Mouse (Mus musculus) hindbrain, embryonic 11.5 days (tissue): ENCODE data around the gene Ggn. TPM values are rescaled to one million over a fixed set of nuclear protein-coding genes. Genes with fewer than 3 reads are reported as not detected.

Experiments
- ATAC-seq: fragments of 200-750 bp; cut with Nextera tagmentation; 2 replicates; pipeline ENCODE4 v1.8.0; 2017; ENCODE audit warnings: mild to moderate bottlenecking, moderate TSS enrichment, moderate library complexity; ENCODE audit not compliant: low FRiP score
- DNase-seq: peaks from one replicate; pipeline ENCODE4 v3.0.0-alpha.2; 2015; ENCODE audit warnings: low spot score
- H3K27ac ChIP-seq: fragments of 300-500 bp; sonication (generic); 2 replicates; pipeline ENCODE4 v1.5.1; 2014; ENCODE audit warnings: mild to moderate bottlenecking, low read depth, low read length
- H3K27me3 ChIP-seq: fragments of 300-500 bp; sonication (generic); 2 replicates; pipeline ENCODE4 v1.6.1; 2014; ENCODE audit warnings: mild to moderate bottlenecking, low read length, moderate library complexity, mixed read lengths; ENCODE audit not compliant: control insufficient read depth, insufficient read depth
- H3K36me3 ChIP-seq: fragments of 300-500 bp; sonication (generic); 2 replicates; pipeline ENCODE4 v1.6.1; 2014; ENCODE audit warnings: mild to moderate bottlenecking, low read length, moderate library complexity, mixed read lengths; ENCODE audit not compliant: control insufficient read depth, insufficient read depth
- H3K4me1 ChIP-seq: fragments of 300-500 bp; sonication (generic); replicated peaks from 2 replicates; pipeline ENCODE4 v1.6.1; 2014; ENCODE audit warnings: low read length, mixed read lengths; ENCODE audit not compliant: control insufficient read depth, insufficient read depth
- H3K4me2 ChIP-seq: fragments of 300-500 bp; sonication (generic); replicated peaks from 2 replicates; pipeline ENCODE4 v1.6.1; 2014; ENCODE audit warnings: mild to moderate bottlenecking, low read depth, low read length
- H3K4me3 ChIP-seq: fragments of 300-500 bp; sonication (generic); 2 replicates; pipeline ENCODE4 v1.5.1; 2014; ENCODE audit warnings: low read depth, low read length
- H3K9ac ChIP-seq: fragments of 300-500 bp; sonication (generic); 2 replicates; pipeline ENCODE4 v1.6.1; 2014; ENCODE audit warnings: low read depth, low read length
- H3K9me3 ChIP-seq: fragments of 300-500 bp; sonication (generic); 2 replicates; pipeline ENCODE4 v1.6.1; 2016; ENCODE audit warnings: low read length; ENCODE audit not compliant: control insufficient read depth
- WGBS: fragments of 180-500 bp; shearing (Covaris S2); extraction: QIAGEN DNeasy Blood & Tissue Kit; methylation state at CpG from one replicate; pipeline ENCODE4 v1.1.7; 2014; 5-methylcytosine and 5-hydroxymethylcytosine counted together
- polyA plus RNA-seq: library from polyadenylated mRNA; unstranded; fragments of >200 nt; fragmentation: Nextera tagmentation; extraction: Ambion mirVana; gene quantifications from 2 replicates; pipeline ENCODE4 v1.2.1, GENCODE M21; 2014

Ggn gene
- polyA plus RNA-seq, 1 experiment from 2014 or later = 0.69 TPM

GRCm38 (mm10) chr7:29213675-29214082 lies 43.7 kb downstream of the Ggn start, which contains the start of gene Catsperg1:
Gene Catsperg1 (minus strand): TSS chr7:29214035.
- under 1% methylated on average over 20 of the region's 20 CpGs for WGBS
- Histone ChIP-seq H3K4me1 (no peaks in the 10 kb centered on the region; the same call in 1 of the 2 replicates), H3K4me2 (peak within 1 kb of the TSS; percentile 23; the same call in 1 of the 2 replicates), H3K4me3 (peak within 1 kb of the TSS; percentile 16; the same call in 1 of the 2 replicates), H3K27ac (no peak within 1 kb of the TSS), H3K36me3 (no peaks in the 10 kb centered on the region), H3K9ac (no peak within 1 kb of the TSS), H3K27me3 (peaks cover 13% of the 10 kb centered on the region), H3K9me3 (no peaks in the 10 kb centered on the region)
- DNase-seq (peak; percentile 80), ATAC-seq (peak; percentile 82)

DNA sequence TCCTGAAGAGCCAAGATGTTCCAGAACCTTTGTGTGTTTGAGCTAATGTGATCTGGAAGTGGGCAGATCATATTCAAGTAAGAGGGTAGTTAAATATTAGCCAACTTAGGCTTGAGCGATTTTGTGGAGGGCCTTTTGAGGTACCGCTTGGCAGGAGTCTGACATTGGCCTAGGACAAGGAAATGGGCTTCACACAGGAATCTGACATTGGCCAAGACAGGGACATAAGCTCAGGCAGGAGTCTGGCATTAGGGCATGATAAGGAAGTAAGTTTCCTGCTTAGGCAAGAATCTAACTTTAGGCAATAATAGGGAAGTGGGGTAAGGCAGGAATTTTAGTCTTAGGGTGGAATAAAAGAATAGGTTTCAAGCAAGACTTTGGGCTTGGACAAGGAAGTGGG lies 44.2 kb downstream of the Ggn start:
- peaks cover 13% of the 10 kb centered on the region for H3K27me3 ChIP-seq
- no peak overlapping the region for H3K4me2 ChIP-seq
- ATAC-seq (no peak), DNase-seq (no peak)
- H3K9me3 ChIP-seq = no peaks in the 10 kb centered on the region
- H3K4me3 ChIP-seq = no peak overlapping the region; the same call in 1 of the 2 replicates
- no peak overlapping the region for H3K27ac ChIP-seq
- H3K4me1 ChIP-seq = no peaks in the 10 kb centered on the region; the same call in 1 of the 2 replicates
- H3K36me3 ChIP-seq = no peaks in the 10 kb centered on the region
- 71% methylated on average over 2 of the region's 2 CpGs for WGBS
- no peak overlapping the region for H3K9ac ChIP-seq

GRCm38 (mm10) chr7:29214846-29215245 lies 44.8 kb downstream of the Ggn start:
- H3K4me1 ChIP-seq = no peaks in the 10 kb centered on the region; the same call in 1 of the 2 replicates
- DNase-seq (peak; percentile 10), ATAC-seq (no peak)
- H3K36me3 ChIP-seq = no peaks in the 10 kb centered on the region
- H3K4me3 ChIP-seq = no peak overlapping the region
- H3K27me3 ChIP-seq = peaks cover 13% of the 10 kb centered on the region
- 42% methylated on average over 15 of the region's 15 CpGs for WGBS
- no peak overlapping the region for H3K9ac ChIP-seq
- H3K27ac ChIP-seq = no peak overlapping the region
- no peaks in the 10 kb centered on the region for H3K9me3 ChIP-seq
- H3K4me2 ChIP-seq = no peak overlapping the region

Other genes with a start within 250 kb of the Ggn start
- gene Actn4, start 207.9 kb upstream of the Ggn start, polyA plus RNA-seq = 134 and 157 TPM in 2 replicates
- gene Eif3k, start 188.3 kb upstream of the Ggn start, polyA plus RNA-seq = 389 and 409 TPM in 2 replicates
- gene Map4k1, start 188.2 kb upstream of the Ggn start, polyA plus RNA-seq = 4.3 and 5.0 TPM in 2 replicates
- 1.1 and 1.5 TPM in 2 replicates for gene Ryr1, start 45.0 kb upstream of the Ggn start, polyA plus RNA-seq
- 0.28 and 0.52 TPM in 2 replicates for gene Rasgrp4, start 35.4 kb upstream of the Ggn start, polyA plus RNA-seq
- 14.8 and 16.5 TPM in 2 replicates for gene Fam98c, start 14.0 kb upstream of the Ggn start, polyA plus RNA-seq
- gene Spred3, start 201 bp downstream of the Ggn start, polyA plus RNA-seq = 4.6 and 6.5 TPM in 2 replicates
- gene Psmd8, start 10.5 kb downstream of the Ggn start, polyA plus RNA-seq = 338 and 343 TPM in 2 replicates
- gene Catsperg1, start 43.8 kb downstream of the Ggn start, polyA plus RNA-seq = 0.51 and 0.59 TPM in 2 replicates
- 0.32 TPM in 2 replicates for gene Kcnk6, start 62.3 kb downstream of the Ggn start, polyA plus RNA-seq
- 88.4 and 91.8 TPM in 2 replicates for gene Yif1b, start 68.1 kb downstream of the Ggn start, polyA plus RNA-seq
- gene 2200002D01Rik, start 78.3 kb downstream of the Ggn start, polyA plus RNA-seq = 2.5 and 2.7 TPM in 2 replicates
- 37.5 and 43.4 TPM in 2 replicates for gene Spint2, start 111.7 kb downstream of the Ggn start, polyA plus RNA-seq
- 33.9 and 37.0 TPM in 2 replicates for gene Ppp1r14a, start 119.1 kb downstream of the Ggn start, polyA plus RNA-seq
- gene Dpf1, start 133.7 kb downstream of the Ggn start, polyA plus RNA-seq = 60.9 and 73.6 TPM in 2 replicates